Mouse (Mus musculus): ENCODE results near the gene Hist1h4h. TPM values are rescaled to one million over a fixed set of nuclear protein-coding genes. Genes with fewer than 3 reads are reported as not detected.

The Hist1h4h gene
- total RNA-seq, 1 experiment from 2014 or later = 235 TPM

Other genes with a start within 250 kb of the Hist1h4h start
- 18.6 TPM for gene Zfp322a, start 161.8 kb upstream of the Hist1h4h start, total RNA-seq (2023)
- gene Abt1, start 107.2 kb upstream of the Hist1h4h start, total RNA-seq (2023) = 17.1 TPM
- gene Btn1a1, start 65.1 kb upstream of the Hist1h4h start, total RNA-seq (2023) = not detected
- gene Btn2a2, start 42.2 kb upstream of the Hist1h4h start, total RNA-seq (2023) = 0.55 TPM
- gene Hist1h2af, start 2.9 kb downstream of the Hist1h4h start, total RNA-seq (2023) = 10.3 TPM
- gene Hist1h3g, start 4.4 kb downstream of the Hist1h4h start, total RNA-seq (2023) = 2.5 TPM
- 3.6 TPM for gene Hist1h2bh, start 12.3 kb downstream of the Hist1h4h start, total RNA-seq (2023)
- 57.2 TPM for gene Hist1h3f, start 13.0 kb downstream of the Hist1h4h start, total RNA-seq (2023)
- 35.5 TPM for gene Hist1h4f, start 20.6 kb downstream of the Hist1h4h start, total RNA-seq (2023)
- gene Hist1h1d, start 22.2 kb downstream of the Hist1h4h start, total RNA-seq (2023) = 8.0 TPM
- gene Hist1h3e, start 31.3 kb downstream of the Hist1h4h start, total RNA-seq (2023) = 113 TPM
- 10.3 TPM for gene Hist1h2ae, start 40.2 kb downstream of the Hist1h4h start, total RNA-seq (2023)
- 137 TPM for gene Hist1h2bg, start 40.3 kb downstream of the Hist1h4h start, total RNA-seq (2023)
- 88.7 TPM for gene Hist1h2bf, start 43.1 kb downstream of the Hist1h4h start, total RNA-seq (2023)
- 2.5 TPM for gene Hist1h2ad, start 43.3 kb downstream of the Hist1h4h start, total RNA-seq (2023)
- 2.8 TPM for gene Hist1h3d, start 44.7 kb downstream of the Hist1h4h start, total RNA-seq (2023)
- gene Hist1h4d, start 50.5 kb downstream of the Hist1h4h start, total RNA-seq (2023) = 122 TPM
- 14.7 TPM for gene Hist1h2be, start 90.1 kb downstream of the Hist1h4h start, total RNA-seq (2023)
- 187 TPM for gene Hist1h1e, start 91.5 kb downstream of the Hist1h4h start, total RNA-seq (2023)
- 6.8 TPM for gene Hist1h2ac, start 152.9 kb downstream of the Hist1h4h start, total RNA-seq (2023)
- gene Hist1h2bc, start 153.1 kb downstream of the Hist1h4h start, total RNA-seq (2023) = 7.9 TPM
- not detected for gene Hist1h1t, start 164.8 kb downstream of the Hist1h4h start, total RNA-seq (2023)
- gene Hist1h4c, start 167.4 kb downstream of the Hist1h4h start, total RNA-seq (2023) = 147 TPM
- gene Hfe, start 179.8 kb downstream of the Hist1h4h start, total RNA-seq (2023) = 2.7 TPM
- 839 TPM for gene Hist1h1c, start 207.8 kb downstream of the Hist1h4h start, total RNA-seq (2023)
- 4.1 TPM for gene Hist1h3c, start 214.6 kb downstream of the Hist1h4h start, total RNA-seq (2023)
- gene Hist1h2bb, start 215.7 kb downstream of the Hist1h4h start, total RNA-seq (2023) = 15.1 TPM
- 16.9 TPM for gene Hist1h2ab, start 220.1 kb downstream of the Hist1h4h start, total RNA-seq (2023)
- gene Hist1h3b, start 221.2 kb downstream of the Hist1h4h start, total RNA-seq (2023) = 17.1 TPM
- 49.5 TPM for gene Hist1h4b, start 226.0 kb downstream of the Hist1h4h start, total RNA-seq (2023)
- gene Hist1h4a, start 230.2 kb downstream of the Hist1h4h start, total RNA-seq (2023) = 122 TPM
- 170 TPM for gene Hist1h3a, start 231.3 kb downstream of the Hist1h4h start, total RNA-seq (2023)
- gene Hist1h1a, start 232.6 kb downstream of the Hist1h4h start, total RNA-seq (2023) = 23.5 TPM
- gene Trim38, start 238.9 kb downstream of the Hist1h4h start, total RNA-seq (2023) = not detected